Mouse (Mus musculus): ENCODE data around the gene Hoxd8. TPM values are rescaled to one million over a fixed set of nuclear protein-coding genes. Genes with fewer than 3 reads are reported as not detected.
A peak's percentile ranks its signal among the peaks of the same experiment; 100 is the strongest.

Hoxd8 gene
- polyA plus RNA-seq, 1 experiment from 2014 or later: 0.61 TPM

GRCm38 (mm10) chr2:74693432-74693827 is 11.0 kb upstream of the Hoxd8 start:
- H3K27me3 ChIP-seq (ENCODE audit: control insufficient read depth, insufficient read depth, low read length): peaks cover 99% of the 10 kb centered on the region
- no peak overlapping the region for H3K9ac ChIP-seq (ENCODE audit: low read length)
- no peak overlapping the region for H3K4me2 ChIP-seq (ENCODE audit: low read length)
- no peaks in the 10 kb centered on the region for H3K9me3 ChIP-seq (ENCODE audit: control insufficient read depth, low read length)
- ATAC-seq (ENCODE audit: insufficient number of reproducible peaks, insufficient read depth, low FRiP score, low read depth): no peak
- WGBS: 12% methylated on average over 4 of the region's 4 CpGs
- no peaks in the 10 kb centered on the region for H3K36me3 ChIP-seq (ENCODE audit: control insufficient read depth, insufficient read depth, low read length)
- H3K27ac ChIP-seq (replicated peaks in 1 of 2; ENCODE audit: control insufficient read depth in 1 of 2, insufficient read depth in 1 of 2, low read depth in 2 of 2, low read length in 2 of 2): no peak overlapping the region
- peaks cover 0 to 7% of the 10 kb centered on the region in 2 experiments; a peak in 2 of 4 replicates for H3K4me1 ChIP-seq (ENCODE audit: control insufficient read depth in 2 of 2, insufficient read depth in 2 of 2, low read length in 2 of 2)
- no peak overlapping the region for H3K4me3 ChIP-seq (ENCODE audit: control insufficient read depth in 1 of 2, insufficient read depth in 1 of 2, low read depth in 1 of 2, low read length in 2 of 2)

- H3K4me1 ChIP-seq (ENCODE audit: control insufficient read depth in 2 of 2, insufficient read depth in 2 of 2, low read length in 2 of 2): peaks cover 0 to 7% of the 10 kb centered on the region in 2 experiments; a peak in 2 of 4 replicates
- WGBS: 3% methylated on average over 16 of the region's 16 CpGs
- H3K27me3 ChIP-seq (ENCODE audit: control insufficient read depth, insufficient read depth, low read length): peaks cover 99% of the 10 kb centered on the region
- H3K4me3 ChIP-seq (ENCODE audit: control insufficient read depth in 1 of 2, insufficient read depth in 1 of 2, low read depth in 1 of 2, low read length in 2 of 2): no peak overlapping the region
- H3K27ac ChIP-seq (replicated peaks in 1 of 2; ENCODE audit: control insufficient read depth in 1 of 2, insufficient read depth in 1 of 2, low read depth in 2 of 2, low read length in 2 of 2): no peak overlapping the region
- H3K4me2 ChIP-seq (ENCODE audit: low read length): no peak overlapping the region
- H3K9ac ChIP-seq (ENCODE audit: low read length): no peak overlapping the region
- no peaks in the 10 kb centered on the region for H3K9me3 ChIP-seq (ENCODE audit: control insufficient read depth, low read length)
- ATAC-seq (ENCODE audit: insufficient number of reproducible peaks, insufficient read depth, low FRiP score, low read depth): no peak
- H3K36me3 ChIP-seq (ENCODE audit: control insufficient read depth, insufficient read depth, low read length): no peaks in the 10 kb centered on the region
These were observed 10.3 kb upstream of the Hoxd8 start for GRCm38 (mm10) chr2:74694066-74694465.

- Histone ChIP-seq H3K27ac (replicated peaks in 1 of 2; ENCODE audit: control insufficient read depth in 1 of 2, insufficient read depth in 1 of 2, low read depth in 2 of 2, low read length in 2 of 2) (no peak overlapping the region), H3K36me3 (ENCODE audit: control insufficient read depth, insufficient read depth, low read length) (no peaks in the 10 kb centered on the region), H3K27me3 (ENCODE audit: control insufficient read depth, insufficient read depth, low read length) (peaks cover 100% of the 10 kb centered on the region), H3K4me2 (ENCODE audit: low read length) (no peak overlapping the region), H3K4me3 (ENCODE audit: control insufficient read depth in 1 of 2, insufficient read depth in 1 of 2, low read depth in 1 of 2, low read length in 2 of 2) (no peak overlapping the region), H3K4me1 (ENCODE audit: control insufficient read depth in 2 of 2, insufficient read depth in 2 of 2, low read length in 2 of 2) (peaks cover 0 to 7% of the 10 kb centered on the region in 2 experiments; a peak in 2 of 4 replicates), H3K9me3 (ENCODE audit: control insufficient read depth, low read length) (no peaks in the 10 kb centered on the region), H3K9ac (ENCODE audit: low read length) (no peak overlapping the region)
- ATAC-seq (ENCODE audit: insufficient number of reproducible peaks, insufficient read depth, low FRiP score, low read depth): no peak
- 4% methylated on average over 1 of the region's 1 CpGs for WGBS
These were observed 9.0 kb upstream of the Hoxd8 start for GRCm38 (mm10) chr2:74695383-74695782.

- no peak for ATAC-seq (ENCODE audit: insufficient number of reproducible peaks, insufficient read depth, low FRiP score, low read depth)
- Histone ChIP-seq H3K36me3 (ENCODE audit: control insufficient read depth, insufficient read depth, low read length) (no peaks in the 10 kb centered on the region), H3K9me3 (ENCODE audit: control insufficient read depth, low read length) (no peaks in the 10 kb centered on the region), H3K4me1 (ENCODE audit: control insufficient read depth in 2 of 2, insufficient read depth in 2 of 2, low read length in 2 of 2) (peaks cover 0 to 7% of the 10 kb centered on the region in 2 experiments; a peak in 2 of 4 replicates), H3K27ac (replicated peaks in 1 of 2; ENCODE audit: control insufficient read depth in 1 of 2, insufficient read depth in 1 of 2, low read depth in 2 of 2, low read length in 2 of 2) (no peak overlapping the region), H3K27me3 (ENCODE audit: control insufficient read depth, insufficient read depth, low read length) (peaks cover 100% of the 10 kb centered on the region), H3K9ac (ENCODE audit: low read length) (no peak overlapping the region), H3K4me3 (ENCODE audit: control insufficient read depth in 1 of 2, insufficient read depth in 1 of 2, low read depth in 1 of 2, low read length in 2 of 2) (no peak overlapping the region), H3K4me2 (ENCODE audit: low read length) (no peak overlapping the region)
- 4% methylated on average over 7 of the region's 7 CpGs for WGBS
These were observed 8.5 kb upstream of the Hoxd8 start for GRCm38 (mm10) chr2:74695813-74696430.

- ATAC-seq (ENCODE audit: insufficient number of reproducible peaks, insufficient read depth, low FRiP score, low read depth): no peak
- Histone ChIP-seq H3K9ac (ENCODE audit: low read length) (no peak overlapping the region), H3K27ac (replicated peaks in 1 of 2; ENCODE audit: control insufficient read depth in 1 of 2, insufficient read depth in 1 of 2, low read depth in 2 of 2, low read length in 2 of 2) (no peak overlapping the region), H3K27me3 (ENCODE audit: control insufficient read depth, insufficient read depth, low read length) (peaks cover 100% of the 10 kb centered on the region), H3K4me2 (ENCODE audit: low read length) (no peak overlapping the region), H3K9me3 (ENCODE audit: control insufficient read depth, low read length) (no peaks in the 10 kb centered on the region), H3K4me3 (ENCODE audit: control insufficient read depth in 1 of 2, insufficient read depth in 1 of 2, low read depth in 1 of 2, low read length in 2 of 2) (no peak overlapping the region), H3K36me3 (ENCODE audit: control insufficient read depth, insufficient read depth, low read length) (no peaks in the 10 kb centered on the region), H3K4me1 (ENCODE audit: control insufficient read depth in 2 of 2, insufficient read depth in 2 of 2, low read length in 2 of 2) (peaks cover 0 to 7% of the 10 kb centered on the region in 2 experiments; a peak in 2 of 4 replicates)
- WGBS: 3% methylated on average over 34 of the region's 34 CpGs
These were observed 7.7 kb upstream of the Hoxd8 start for GRCm38 (mm10) chr2:74696442-74697335.

GRCm38 (mm10) chr2:74697567-74698121 is 6.8 kb upstream of the Hoxd8 start, which contains the start of gene Hoxd9:
Gene Hoxd9, plus strand, starts transcription at chr2:74697727.
- H3K9me3 ChIP-seq (ENCODE audit: control insufficient read depth, low read length): no peaks in the 10 kb centered on the region
- H3K9ac ChIP-seq (ENCODE audit: low read length): no peak within 1 kb of the TSS
- H3K4me1 ChIP-seq (ENCODE audit: control insufficient read depth in 2 of 2, insufficient read depth in 2 of 2, low read length in 2 of 2): peaks cover 0 to 7% of the 10 kb centered on the region in 2 experiments; a peak in 2 of 4 replicates
- under 1% methylated on average over 43 of the region's 43 CpGs for WGBS
- peak within 1 kb of the TSS; percentile 69 for H3K4me2 ChIP-seq (ENCODE audit: low read length)
- H3K36me3 ChIP-seq (ENCODE audit: control insufficient read depth, insufficient read depth, low read length): no peaks in the 10 kb centered on the region
- no peak; the same call in 1 of the 2 replicates for ATAC-seq (ENCODE audit: insufficient number of reproducible peaks, insufficient read depth, low FRiP score, low read depth)
- H3K27me3 ChIP-seq (ENCODE audit: control insufficient read depth, insufficient read depth, low read length): peaks cover 99% of the 10 kb centered on the region
- no peak within 1 kb of the TSS for H3K27ac ChIP-seq (replicated peaks in 1 of 2; ENCODE audit: control insufficient read depth in 1 of 2, insufficient read depth in 1 of 2, low read depth in 2 of 2, low read length in 2 of 2)
- H3K4me3 ChIP-seq (ENCODE audit: control insufficient read depth in 1 of 2, insufficient read depth in 1 of 2, low read depth in 1 of 2, low read length in 2 of 2): peak within 1 kb of the TSS; percentile 31 to 42

GRCm38 (mm10) chr2:74698201-74699052 is 6.0 kb upstream of the Hoxd8 start:
- Histone ChIP-seq H3K9me3 (ENCODE audit: control insufficient read depth, low read length) (no peaks in the 10 kb centered on the region), H3K27ac (replicated peaks in 1 of 2; ENCODE audit: control insufficient read depth in 1 of 2, insufficient read depth in 1 of 2, low read depth in 2 of 2, low read length in 2 of 2) (no peak overlapping the region), H3K4me2 (ENCODE audit: low read length) (peak overlapping the region; percentile 69), H3K9ac (ENCODE audit: low read length) (no peak overlapping the region), H3K4me3 (ENCODE audit: control insufficient read depth in 1 of 2, insufficient read depth in 1 of 2, low read depth in 1 of 2, low read length in 2 of 2) (peak overlapping the region; percentile 31 to 42), H3K4me1 (ENCODE audit: control insufficient read depth in 2 of 2, insufficient read depth in 2 of 2, low read length in 2 of 2) (peaks cover 0 to 7% of the 10 kb centered on the region in 2 experiments; a peak in 2 of 4 replicates), H3K27me3 (ENCODE audit: control insufficient read depth, insufficient read depth, low read length) (peaks cover 99% of the 10 kb centered on the region), H3K36me3 (ENCODE audit: control insufficient read depth, insufficient read depth, low read length) (no peaks in the 10 kb centered on the region)
- under 1% methylated on average over 77 of the region's 86 CpGs for WGBS
- no peak for ATAC-seq (ENCODE audit: insufficient number of reproducible peaks, insufficient read depth, low FRiP score, low read depth)
